Mouse (Mus musculus) splenic B cell, adult 2 months (primary cell): ENCODE measurements around the gene Gm43738.

Source experiments
- DNase-seq: peaks from one replicate; pipeline ENCODE4 v3.0.0-alpha.2; 2011; ENCODE audit warnings: low read depth, low spot score
- H3K27me3 ChIP-seq: 2 replicates; pipeline ENCODE4 v1.6.1; 2012; ENCODE audit warnings: mild to moderate bottlenecking, low read length, moderate library complexity, mixed read lengths; ENCODE audit not compliant: control insufficient read depth, poor library complexity, insufficient read depth, severe bottlenecking
- H3K36me3 ChIP-seq: 2 replicates; pipeline ENCODE4 v1.6.1; 2012; ENCODE audit warnings: mild to moderate bottlenecking, low read length, moderate library complexity, mixed read lengths; ENCODE audit not compliant: control insufficient read depth, poor library complexity, insufficient read depth, severe bottlenecking

Gm43738 gene

DNA sequence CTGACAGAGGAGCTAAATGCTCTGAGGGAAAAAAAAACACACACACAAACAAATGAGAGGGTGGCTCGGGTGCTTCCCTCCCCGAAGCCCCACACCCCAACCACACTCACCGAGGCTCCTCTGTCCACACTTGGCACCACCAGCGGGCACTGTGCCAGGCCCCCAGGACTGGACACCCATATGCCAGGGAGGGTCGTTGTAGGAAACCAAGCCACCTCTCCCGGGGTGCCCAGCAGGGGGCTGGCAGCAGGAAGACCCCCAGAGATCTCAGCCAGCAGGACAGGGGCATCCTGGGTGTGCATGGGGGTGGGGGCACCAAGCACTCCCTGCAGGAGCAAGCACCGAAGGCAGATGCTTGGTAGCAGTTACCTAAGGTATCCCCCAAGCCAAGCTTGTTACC lies at the start of gene Gm43738:
Gene Gm43738, minus strand, starts transcription at position 289 of the 400 bp plus-strand sequence.
- H3K27me3 ChIP-seq = no peaks in the 10 kb centered on the region
- no peaks in the 10 kb centered on the region for H3K36me3 ChIP-seq
- no peak for DNase-seq

GRCm38 (mm10) chr3:89148567-89148966 lies 47.7 kb upstream of the Gm43738 start:
- Histone ChIP-seq H3K36me3 (no peaks in the 10 kb centered on the region), H3K27me3 (no peaks in the 10 kb centered on the region)
- DNase-seq = no peak

DNA sequence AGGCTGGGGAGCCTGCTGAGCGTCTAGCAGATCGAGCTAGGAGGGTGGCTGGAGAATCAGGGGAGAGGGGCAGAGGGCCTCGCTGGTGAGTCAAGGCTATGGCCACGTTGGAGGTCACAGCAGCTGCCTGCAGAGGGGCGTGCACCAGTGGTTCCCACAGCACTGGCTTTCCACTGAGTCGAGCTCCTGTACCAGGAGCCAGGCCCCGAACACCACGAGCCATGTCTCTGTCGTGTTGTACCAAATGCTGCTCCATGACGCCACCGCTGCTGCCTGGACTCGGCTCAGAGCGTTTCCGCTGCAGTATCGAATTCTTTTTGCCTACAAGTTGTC lies 47.0 kb upstream of the Gm43738 start:
- DNase-seq = no peak
- Histone ChIP-seq H3K36me3 (no peaks in the 10 kb centered on the region), H3K27me3 (no peaks in the 10 kb centered on the region)

GRCm38 (mm10) chr3:89147101-89147978 lies 46.4 kb upstream of the Gm43738 start:
- no peaks in the 10 kb centered on the region for H3K36me3 ChIP-seq
- DNase-seq = no peak

GRCm38 (mm10) chr3:89145566-89145965 lies 44.7 kb upstream of the Gm43738 start:
- Histone ChIP-seq H3K27me3 (no peaks in the 10 kb centered on the region), H3K36me3 (no peaks in the 10 kb centered on the region)
- DNase-seq = no peak

More at GRCm38 (mm10) chr3:89147101-89147978, 46.4 kb upstream of the Gm43738 start:
- no peaks in the 10 kb centered on the region for H3K27me3 ChIP-seq

- no peaks in the 10 kb centered on the region for H3K36me3 ChIP-seq
- DNase-seq = no peak
- no peaks in the 10 kb centered on the region for H3K27me3 ChIP-seq
These were observed 43.9 kb upstream of the Gm43738 start for GRCm38 (mm10) chr3:89144821-89145220.

DNA sequence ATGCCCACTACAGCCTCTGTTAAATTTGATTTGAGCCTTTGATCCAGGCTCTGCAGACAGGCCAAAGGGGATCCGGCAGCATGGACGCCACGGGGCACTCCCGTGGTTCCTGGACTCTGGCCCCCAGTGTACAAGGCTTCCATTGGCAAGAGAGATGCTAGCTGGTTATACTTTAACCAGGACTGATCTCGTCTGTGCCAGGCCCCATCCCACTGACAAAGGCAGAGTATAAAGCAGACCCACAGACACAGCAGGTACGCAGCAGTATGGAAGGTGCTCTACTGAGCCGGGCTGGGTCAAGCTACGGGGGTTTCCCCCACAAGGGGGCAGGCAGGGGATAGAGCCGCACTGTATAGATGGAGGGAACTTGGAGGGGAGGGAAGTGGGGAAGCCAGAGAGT lies 35.5 kb upstream of the Gm43738 start:
- Histone ChIP-seq H3K36me3 (no peaks in the 10 kb centered on the region), H3K27me3 (no peaks in the 10 kb centered on the region)
- no peak for DNase-seq

DNA sequence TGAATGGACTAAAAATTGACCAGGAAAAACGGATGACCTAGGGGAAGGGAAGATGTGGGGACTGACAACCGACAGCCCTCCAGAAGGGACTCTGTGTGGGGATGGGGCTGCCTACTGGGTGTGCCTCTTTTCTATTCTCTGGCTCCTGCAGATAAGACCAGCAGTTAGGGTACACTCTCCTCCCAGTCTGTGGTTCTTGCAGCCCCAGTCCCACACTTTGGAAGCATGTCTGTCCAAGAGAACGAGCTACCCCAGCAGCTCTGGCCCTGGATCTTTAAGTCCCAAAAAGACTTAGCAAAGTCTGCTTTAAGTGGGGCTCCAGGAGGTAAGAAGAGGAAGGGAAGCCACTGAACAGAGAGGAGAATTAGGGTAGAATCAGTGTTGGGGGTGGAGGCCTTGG lies 35.1 kb upstream of the Gm43738 start, which contains the start of gene Pklr:
Gene Pklr, plus strand, starts transcription at position 185 of the 400 bp plus-strand sequence.
- no peaks in the 10 kb centered on the region for H3K27me3 ChIP-seq
- no peaks in the 10 kb centered on the region for H3K36me3 ChIP-seq
- DNase-seq = no peak

- no peaks in the 10 kb centered on the region for H3K27me3 ChIP-seq
- no peaks in the 10 kb centered on the region for H3K36me3 ChIP-seq
- DNase-seq = no peak
These were observed 32.9 kb upstream of the Gm43738 start for GRCm38 (mm10) chr3:89133752-89134151.

DNA sequence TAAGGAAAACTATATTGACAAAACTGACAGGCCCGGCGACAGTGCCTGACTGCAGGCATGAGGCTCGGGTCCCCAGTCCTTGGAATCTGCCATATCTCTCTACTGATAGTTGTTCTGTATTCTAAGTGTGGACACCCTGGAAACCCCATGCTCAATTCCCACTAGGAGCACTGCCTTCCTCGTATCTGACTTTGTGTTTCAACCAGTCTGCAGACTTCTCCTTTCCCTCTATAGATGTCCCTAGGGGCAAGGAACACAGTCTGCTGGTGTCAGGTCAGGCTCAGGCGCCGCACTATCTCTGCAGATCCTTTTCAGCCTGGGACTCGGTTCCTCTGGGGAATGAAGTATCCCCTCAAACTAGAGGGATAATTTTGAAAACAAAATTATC lies 32.2 kb upstream of the Gm43738 start:
- H3K27me3 ChIP-seq = no peaks in the 10 kb centered on the region
- DNase-seq = no peak
- no peaks in the 10 kb centered on the region for H3K36me3 ChIP-seq

GRCm38 (mm10) chr3:89132285-89133062 lies 31.6 kb upstream of the Gm43738 start:
- no peak for DNase-seq
- Histone ChIP-seq H3K36me3 (no peaks in the 10 kb centered on the region), H3K27me3 (no peaks in the 10 kb centered on the region)

DNA sequence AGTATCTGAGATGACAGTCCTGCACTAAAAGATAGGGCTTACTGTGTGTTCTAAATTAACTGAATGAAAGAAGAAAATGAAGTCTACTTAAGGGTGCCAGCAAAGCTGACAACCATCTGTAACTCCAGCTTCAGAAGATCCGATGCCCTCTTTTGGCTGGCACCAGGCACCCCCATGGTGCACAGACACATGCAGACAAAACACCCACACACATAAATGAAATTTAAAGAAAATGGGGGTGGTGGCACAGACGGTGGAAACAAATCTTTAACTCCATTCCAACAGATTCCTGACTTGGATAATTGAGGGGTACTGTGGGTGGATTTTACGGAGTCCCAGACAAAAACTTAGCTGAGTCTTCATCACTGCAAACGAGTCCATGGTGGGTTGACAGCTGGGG lies 30.9 kb upstream of the Gm43738 start:
- no peaks in the 10 kb centered on the region for H3K36me3 ChIP-seq
- H3K27me3 ChIP-seq = no peaks in the 10 kb centered on the region
- DNase-seq = no peak

- no peak for DNase-seq
- H3K36me3 ChIP-seq = no peaks in the 10 kb centered on the region
- H3K27me3 ChIP-seq = no peaks in the 10 kb centered on the region
These were observed 29.0 kb upstream of the Gm43738 start for GRCm38 (mm10) chr3:89129908-89130307.

DNA sequence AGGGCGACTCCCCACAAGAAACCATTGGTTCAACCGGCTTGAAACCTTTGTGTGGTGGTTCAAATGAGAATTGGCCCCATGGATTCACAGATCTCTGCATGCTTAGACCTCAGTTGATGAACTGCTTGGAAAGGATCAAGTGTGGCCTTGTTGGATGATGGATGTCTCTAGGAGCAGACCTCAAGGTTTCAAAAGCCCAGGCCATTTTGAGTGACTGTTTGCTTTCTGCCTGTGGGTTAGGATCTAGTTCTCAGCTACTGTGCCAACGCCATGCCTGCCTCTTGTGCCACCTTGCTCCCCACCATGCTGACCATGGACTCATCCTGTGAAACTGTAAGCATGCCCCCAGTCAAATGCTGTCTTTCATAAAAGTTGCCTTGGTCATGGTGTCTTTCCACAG lies 25.1 kb upstream of the Gm43738 start:
- Histone ChIP-seq H3K27me3 (no peaks in the 10 kb centered on the region), H3K36me3 (no peaks in the 10 kb centered on the region)
- DNase-seq = no peak

DNA sequence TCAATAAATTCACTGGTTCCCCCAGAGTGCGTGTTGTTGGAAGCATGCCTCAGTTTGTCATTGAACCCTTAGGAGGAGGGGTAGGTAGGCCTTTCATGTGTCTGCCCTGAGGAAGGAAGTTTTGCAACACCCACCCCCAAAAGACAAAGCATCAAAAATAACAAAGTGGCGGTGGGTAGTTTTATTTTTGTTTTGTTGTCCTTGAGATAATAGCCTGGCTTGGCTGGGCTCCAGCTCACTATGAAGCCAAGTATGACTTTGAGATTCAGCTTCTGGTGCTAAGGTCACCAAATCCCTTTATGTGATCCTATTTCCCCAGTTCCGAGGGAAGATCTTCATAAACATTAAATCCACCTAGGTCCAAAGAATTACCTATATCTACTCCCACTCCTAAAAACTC lies 23.3 kb upstream of the Gm43738 start:
- no peaks in the 10 kb centered on the region for H3K27me3 ChIP-seq
- no peaks in the 10 kb centered on the region for H3K36me3 ChIP-seq
- DNase-seq = no peak
